Mouse (Mus musculus) lung, postnatal 0 days (tissue): ENCODE measurements at regions not wholly inside any gene's neighbourhood (a gene's known extent, or its start where the extent isn't known, plus 50 kb on each side); places are given as distances from the start of the nearest gene placed in this dataset.

Experiments
- ATAC-seq: fragments of 200-750 bp; cut with Nextera tagmentation; 2 replicates; pipeline ENCODE4 v1.8.0; 2017; ENCODE audit warnings: moderate library complexity
- DNase-seq: peaks from one replicate; pipeline ENCODE4 v3.0.0-alpha.2; 2016; ENCODE audit warnings: low spot score
- H3K27ac ChIP-seq: fragments of 300-500 bp; sonication (generic); 2 replicates; pipeline ENCODE4 v1.5.1; 2014; ENCODE audit warnings: antibody characterized with exemption, mild to moderate bottlenecking, low read length, mixed read lengths
- H3K27me3 ChIP-seq: fragments of 300-500 bp; sonication (generic); replicated peaks from 2 replicates; pipeline ENCODE4 v1.6.1; 2014; ENCODE audit warnings: low read length, mixed read lengths; ENCODE audit not compliant: insufficient read depth
- H3K36me3 ChIP-seq: fragments of 300-500 bp; sonication (generic); 2 replicates; pipeline ENCODE4 v1.6.1; 2014; ENCODE audit warnings: low read length, mixed read lengths; ENCODE audit not compliant: insufficient read depth
- H3K4me1 ChIP-seq: fragments of 300-500 bp; sonication (generic); 2 replicates; pipeline ENCODE4 v1.6.1; 2014; ENCODE audit warnings: antibody characterized with exemption, low read depth, low read length, mixed read lengths; ENCODE audit not compliant: insufficient read depth
- H3K4me2 ChIP-seq: fragments of 300-500 bp; sonication (generic); replicated peaks from 2 replicates; pipeline ENCODE4 v1.6.1; 2014; ENCODE audit warnings: low read depth, mild to moderate bottlenecking, low read length, moderate library complexity, mixed read lengths
- H3K4me3 ChIP-seq: fragments of 300-500 bp; sonication (generic); 2 replicates; pipeline ENCODE4 v1.5.1; 2014; ENCODE audit warnings: low read depth, low read length
- H3K9ac ChIP-seq: fragments of 300-500 bp; sonication (generic); replicated peaks from 2 replicates; pipeline ENCODE4 v1.6.1; 2014; ENCODE audit warnings: low read depth, mild to moderate bottlenecking
- H3K9me3 ChIP-seq: fragments of 300-500 bp; sonication (generic); 2 replicates; pipeline ENCODE4 v1.6.1; 2016; ENCODE audit warnings: low read length, mixed read lengths
- CTCF ChIP-seq: IDR thresholded peaks from 2 replicates; pipeline ENCODE4 v1.5.1; 2016; ENCODE audit warnings: antibody characterized with exemption, mild to moderate bottlenecking
- EP300 ChIP-seq: IDR thresholded peaks from 2 replicates; pipeline ENCODE4 v1.6.1; 2016; ENCODE audit warnings: antibody characterized with exemption, mild to moderate bottlenecking, control low read depth
- WGBS: fragments of 180-500 bp; shearing (Covaris S2); extraction: QIAGEN DNeasy Blood & Tissue Kit; methylation state at CpG from one replicate; pipeline ENCODE4 v1.1.7; 2014; 5-methylcytosine and 5-hydroxymethylcytosine counted together

DNA sequence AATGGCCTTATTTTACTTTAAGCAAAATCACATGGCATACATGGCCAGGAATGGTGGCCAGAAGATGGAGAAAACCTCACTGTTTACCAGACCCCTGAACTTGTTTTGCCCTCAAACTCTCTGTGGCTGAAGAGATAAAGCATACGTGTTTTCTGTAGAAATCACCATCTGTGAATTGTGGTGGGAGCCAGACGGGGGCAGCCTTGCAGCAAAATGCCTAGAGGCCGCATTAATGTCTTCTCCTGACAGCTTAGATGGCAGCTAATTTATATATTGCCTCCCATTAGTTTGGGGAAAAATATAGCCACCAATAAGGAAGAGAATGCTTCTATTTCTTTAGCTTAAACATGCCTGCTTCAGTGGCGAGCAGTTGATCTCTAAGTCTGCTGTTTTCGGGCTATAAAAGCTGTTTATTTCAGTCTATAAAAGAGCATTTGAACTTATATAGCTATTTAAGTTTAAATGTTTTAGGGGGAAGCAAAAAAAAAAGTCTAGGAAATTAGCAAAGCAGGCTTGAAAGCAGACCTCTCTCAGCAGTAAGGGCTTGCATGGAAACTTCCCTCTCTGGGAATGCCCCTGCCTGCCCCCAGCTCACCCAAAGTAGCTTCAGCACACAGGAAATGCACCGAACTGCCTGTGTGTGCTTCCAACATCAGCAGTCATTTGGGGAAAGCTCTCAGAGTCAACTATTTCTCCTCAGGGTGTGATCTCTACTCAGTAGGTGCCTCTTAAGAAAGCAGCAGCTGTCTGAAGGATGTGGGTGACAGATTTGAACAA lies 747.1 kb downstream of the Gm826 start:
- peak; percentile 31 for DNase-seq
- 38% methylated on average over 6 of the region's 6 CpGs for WGBS
- Histone ChIP-seq H3K4me2 (no peak overlapping the region), H3K27ac (no peak overlapping the region), H3K9me3 (no peaks in the 10 kb centered on the region), H3K27me3 (no peaks in the 10 kb centered on the region), H3K4me3 (no peak overlapping the region), H3K9ac (no peak overlapping the region), H3K4me1 (no peaks in the 10 kb centered on the region), H3K36me3 (no peaks in the 10 kb centered on the region)
- TF ChIP-seq CTCF (peak; percentile 59), EP300 (no peak)
- no peak for ATAC-seq

DNA sequence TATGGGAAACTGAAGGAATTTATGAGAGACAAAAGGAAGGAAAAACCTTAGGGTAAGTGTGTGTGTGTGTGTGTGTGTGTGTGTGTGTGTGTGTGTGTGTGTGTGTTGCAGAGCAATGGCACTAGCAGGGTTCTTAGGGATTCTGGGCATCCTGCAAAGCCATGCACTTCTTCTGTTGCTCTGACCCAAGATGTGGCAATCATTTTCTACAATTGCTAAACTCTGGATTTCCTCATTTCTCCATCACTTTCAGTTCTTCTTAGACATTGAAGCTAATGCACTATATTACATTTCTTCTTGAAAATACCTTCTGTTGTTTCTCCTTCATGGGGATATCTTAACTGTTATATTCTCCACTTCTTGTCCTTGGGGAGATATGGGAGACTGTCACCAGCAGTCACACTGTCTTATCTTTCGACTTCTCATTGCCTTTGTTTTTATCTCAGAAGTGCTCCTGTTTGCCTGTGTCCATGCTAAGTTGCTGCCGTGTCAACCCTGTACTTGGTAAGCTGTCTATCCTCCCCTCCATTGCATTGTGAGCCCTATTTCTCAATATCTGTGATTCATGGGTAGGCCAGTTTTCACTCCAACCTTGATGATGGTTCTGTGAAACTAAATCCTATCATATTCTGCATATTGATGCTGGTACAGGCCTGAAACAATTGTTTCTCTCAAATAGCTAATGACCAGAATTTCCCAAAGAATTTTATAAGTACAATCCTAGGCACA lies 742.4 kb downstream of the Gm826 start:
- Histone ChIP-seq H3K4me1 (no peaks in the 10 kb centered on the region), H3K36me3 (no peaks in the 10 kb centered on the region), H3K27ac (no peak overlapping the region), H3K4me2 (no peak overlapping the region), H3K27me3 (no peaks in the 10 kb centered on the region), H3K4me3 (no peak overlapping the region), H3K9me3 (no peaks in the 10 kb centered on the region), H3K9ac (no peak overlapping the region)
- TF ChIP-seq EP300 (no peak), CTCF (no peak)
- DNase-seq (peak; percentile 57), ATAC-seq (no peak)
- 57% methylated on average over 2 of the region's 2 CpGs for WGBS

- Histone ChIP-seq H3K9me3 (no peaks in the 10 kb centered on the region), H3K27me3 (no peaks in the 10 kb centered on the region), H3K4me2 (no peak overlapping the region), H3K9ac (no peak overlapping the region), H3K4me3 (no peak overlapping the region), H3K36me3 (no peaks in the 10 kb centered on the region), H3K27ac (no peak overlapping the region), H3K4me1 (no peaks in the 10 kb centered on the region)
- TF ChIP-seq EP300 (peak; percentile 24), CTCF (no peak)
- 33% methylated on average over 5 of the region's 5 CpGs for WGBS
- DNase-seq (peak; percentile 34), ATAC-seq (peak; percentile 77)
Observed at GRCm38 (mm10) chr2:159592841-159593240, 741.1 kb downstream of the Gm826 start.

DNA sequence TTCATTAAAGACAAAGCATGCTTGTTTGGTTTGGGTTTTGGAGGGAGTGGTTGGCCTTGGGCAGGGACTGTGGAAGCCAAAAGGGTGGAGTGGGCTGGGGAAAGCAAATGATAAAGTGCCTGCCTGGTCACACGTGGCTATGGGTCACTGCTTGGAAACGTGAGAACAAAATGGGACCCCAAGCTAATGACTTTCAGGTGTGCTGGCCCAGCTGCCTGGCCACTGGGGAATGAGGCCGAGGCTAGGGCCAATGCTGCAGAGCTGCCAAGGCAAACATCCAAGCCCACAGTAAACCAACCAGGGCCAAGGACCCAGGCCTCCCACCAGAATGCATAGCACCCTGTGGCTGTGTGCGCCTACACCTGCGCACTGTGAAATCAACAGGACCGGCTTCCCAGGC lies 737.7 kb downstream of the Gm826 start:
- Histone ChIP-seq H3K36me3 (no peaks in the 10 kb centered on the region), H3K27ac (no peak overlapping the region), H3K27me3 (no peaks in the 10 kb centered on the region), H3K4me1 (no peaks in the 10 kb centered on the region), H3K4me2 (no peak overlapping the region), H3K9me3 (no peaks in the 10 kb centered on the region), H3K9ac (no peak overlapping the region), H3K4me3 (no peak overlapping the region)
- TF ChIP-seq EP300 = no peak
- TF ChIP-seq CTCF = no peak
- ATAC-seq (no peak), DNase-seq (no peak)
- WGBS = 66% methylated on average over 6 of the region's 6 CpGs

DNA sequence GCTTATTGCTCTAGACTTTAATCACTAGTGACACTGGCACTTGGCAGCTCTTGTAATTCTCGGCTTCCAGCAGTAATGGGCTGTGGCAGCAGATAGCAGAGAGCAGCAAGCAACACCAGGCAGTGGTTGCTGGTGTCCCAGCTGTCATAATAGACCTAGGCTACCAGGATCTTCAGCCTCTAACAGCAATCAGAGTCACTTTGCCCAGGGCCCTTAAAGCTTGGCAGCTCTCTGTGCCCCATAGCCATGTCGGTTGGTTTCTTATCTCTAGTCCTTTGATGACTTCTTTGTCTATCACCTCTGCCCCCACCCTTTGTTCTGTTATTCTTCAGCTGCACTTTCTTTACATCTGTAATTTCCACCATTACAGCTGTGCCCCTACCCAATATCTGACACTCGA lies 735.9 kb downstream of the Gm826 start:
- Histone ChIP-seq H3K4me2 (no peak overlapping the region), H3K4me3 (no peak overlapping the region), H3K4me1 (no peaks in the 10 kb centered on the region), H3K36me3 (no peaks in the 10 kb centered on the region), H3K27me3 (no peaks in the 10 kb centered on the region), H3K9ac (no peak overlapping the region), H3K9me3 (no peaks in the 10 kb centered on the region), H3K27ac (no peak overlapping the region)
- 38% methylated on average over 3 of the region's 3 CpGs for WGBS
- no peak for TF ChIP-seq CTCF
- TF ChIP-seq EP300 = no peak
- ATAC-seq (no peak), DNase-seq (no peak)

DNA sequence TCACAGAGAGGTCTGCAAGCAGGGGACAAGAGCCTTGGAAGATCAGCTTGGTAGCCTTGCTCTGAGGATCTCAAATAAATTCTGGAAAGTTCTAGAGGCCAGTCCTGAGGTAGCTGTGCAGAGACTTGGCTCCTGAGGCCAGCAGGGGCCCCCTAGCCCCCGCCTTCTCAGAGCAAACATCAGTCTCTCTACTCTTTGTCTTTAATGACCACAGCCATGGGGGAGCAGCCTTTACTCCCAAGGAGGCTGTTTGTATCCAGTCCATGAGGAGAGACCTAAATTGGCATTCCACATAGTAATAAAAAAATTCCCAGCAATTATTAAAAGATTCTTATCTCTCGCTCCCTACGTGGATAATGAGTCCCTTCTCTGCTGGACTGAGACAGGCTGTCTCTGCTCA lies 726.8 kb downstream of the Gm826 start:
- Histone ChIP-seq H3K4me1 (no peaks in the 10 kb centered on the region), H3K27ac (no peak overlapping the region), H3K9me3 (no peaks in the 10 kb centered on the region), H3K4me2 (no peak overlapping the region), H3K27me3 (no peaks in the 10 kb centered on the region), H3K9ac (no peak overlapping the region), H3K4me3 (no peak overlapping the region), H3K36me3 (no peaks in the 10 kb centered on the region)
- WGBS = 32% methylated on average over 3 of the region's 3 CpGs
- no peak for DNase-seq
- no peak for ATAC-seq
- TF ChIP-seq EP300 (no peak), CTCF (no peak)
